Mouse (Mus musculus) heart, adult 2 months (tissue): ENCODE results near the gene Casc3. TPM values are rescaled to one million over a fixed set of nuclear protein-coding genes. Genes with fewer than 3 reads are reported as not detected.

Source experiments
- DNase-seq, 2 experiments: peaks; one replicate each; pipeline ENCODE4 v3.0.0; 2021
- H3K27ac ChIP-seq: fragments of 200-600 bp; 2 replicates; pipeline ENCODE4 v1.8.1; 2022
- H3K27me3 ChIP-seq: fragments of 200-500 bp; 2 replicates; pipeline ENCODE4 v1.6.1; 2012; ENCODE audit warnings: mild to moderate bottlenecking, low read length, inconsistent platforms, mixed read lengths; ENCODE audit not compliant: control insufficient read depth, insufficient read depth
- H3K36me3 ChIP-seq: fragments of 200-500 bp; 2 replicates; pipeline ENCODE4 v1.6.1; 2012; ENCODE audit warnings: low read length, inconsistent platforms; ENCODE audit not compliant: control insufficient read depth, insufficient read depth
- H3K4me1 ChIP-seq: fragments of 200-500 bp; 2 replicates; pipeline ENCODE4 v1.6.1; 2011; ENCODE audit warnings: low read length; ENCODE audit not compliant: control insufficient read depth, insufficient read depth
- H3K4me3 ChIP-seq: fragments of 200-600 bp; 2 replicates; pipeline ENCODE4 v1.8.1; 2022
- H3K79me2 ChIP-seq: fragments of 200-500 bp; replicated peaks from 2 replicates; pipeline ENCODE4 v1.6.1; 2012; ENCODE audit warnings: mild to moderate bottlenecking, inconsistent platforms, low read length, moderate library complexity, mixed read lengths; ENCODE audit not compliant: control insufficient read depth, insufficient read depth
- H3K9ac ChIP-seq: fragments of 200-500 bp; 2 replicates; pipeline ENCODE4 v1.6.1; 2012; ENCODE audit warnings: low read depth, mild to moderate bottlenecking, control low read depth, inconsistent platforms, low read length, mixed read lengths
- CTCF ChIP-seq: fragments of 200-600 bp; IDR thresholded peaks from 2 replicates; pipeline ENCODE4 v1.8.1; 2022; ENCODE audit warnings: antibody characterized with exemption, mild to moderate bottlenecking, moderate library complexity
- EP300 ChIP-seq: fragments of 200-500 bp; IDR thresholded peaks from 2 replicates; pipeline ENCODE4 v1.6.1; 2011; ENCODE audit warnings: low read depth, low read length, control low read depth; ENCODE audit not compliant: insufficient read depth
- POLR2A ChIP-seq: fragments of 200-500 bp; IDR thresholded peaks from 2 replicates; pipeline ENCODE4 v1.6.1; 2011; ENCODE audit warnings: mild to moderate bottlenecking, low read depth, low read length, control low read depth; ENCODE audit not compliant: insufficient read depth
- WGBS: fragments of 180-500 bp; shearing (Covaris S2); methylation state at CpG from one replicate; pipeline ENCODE4 v1.1.7; 2018; 5-methylcytosine and 5-hydroxymethylcytosine counted together
- intact Hi-C: fragments of 180-260 bp; cut with DNase I; formaldehyde crosslinking; loops from one replicate; pipeline ENCODE4 v1.15.1; 2025
- polyA plus RNA-seq: library from polyadenylated mRNA; depleted of rRNA; stranded (reverse); fragments of >200 nt; gene quantifications from 2 replicates; pipeline ENCODE4 v1.2.3, GENCODE M21; 2012
- total RNA-seq, 2 experiments: library from RNA; stranded (reverse); gene quantifications; 2 replicates each; pipeline ENCODE4 v1.2.3; 2021

The Casc3 gene
- total and polyA plus RNA-seq, 3 experiments, result 17.5 to 20.7 (median 18.7) TPM

DNA sequence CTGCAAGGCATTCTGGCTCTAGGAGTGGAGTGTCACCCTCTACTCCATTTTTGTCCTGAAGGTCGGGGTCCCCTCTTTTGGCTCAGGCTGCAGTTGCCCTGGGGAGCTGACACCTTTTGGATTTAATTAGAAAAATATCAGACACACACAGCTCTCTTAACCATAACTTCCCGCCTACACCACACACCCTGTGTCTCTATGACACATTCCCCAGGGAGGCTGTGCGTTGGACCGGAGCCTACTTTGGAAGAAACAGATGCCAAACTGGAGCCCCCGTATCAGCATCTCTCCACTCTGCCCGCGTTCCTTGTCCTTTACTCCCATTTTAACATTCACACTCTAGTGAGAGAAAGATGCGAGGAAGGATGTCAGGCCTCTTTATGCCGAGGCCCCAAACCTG is 33.8 kb downstream of the Casc3 start:
- 59% methylated on average over 9 of the region's 9 CpGs for WGBS
- no peaks in the 10 kb centered on the region for H3K27me3 ChIP-seq
- no peak for DNase-seq

DNA sequence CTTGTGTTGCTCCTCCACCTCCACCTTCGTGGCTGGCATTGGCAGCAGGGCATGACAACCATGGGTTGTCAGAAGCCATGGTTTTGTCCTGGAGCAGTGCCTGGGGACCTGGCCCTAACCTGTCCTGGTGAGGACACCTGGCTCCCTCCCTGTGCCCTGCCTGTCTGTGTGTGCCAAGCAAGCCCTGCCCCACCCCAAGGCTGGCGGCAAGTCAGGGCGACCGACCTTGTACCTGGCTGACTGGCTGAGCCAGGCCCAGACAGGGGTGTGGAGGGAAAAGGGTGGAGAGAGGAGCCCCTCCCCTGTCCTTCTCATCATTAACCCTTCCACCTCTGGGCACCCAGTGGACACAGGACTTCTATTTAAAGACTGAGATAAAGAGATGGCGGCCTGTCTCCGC is 34.7 kb downstream of the Casc3 start:
- no peaks in the 10 kb centered on the region for H3K27me3 ChIP-seq
- DNase-seq, result no peak
- WGBS, result 50% methylated on average over 6 of the region's 6 CpGs
- H3K4me3 ChIP-seq, result no peak overlapping the region
- no peaks in the 10 kb centered on the region for H3K36me3 ChIP-seq
- no peaks in the 10 kb centered on the region for H3K79me2 ChIP-seq
- H3K27ac ChIP-seq, result no peak overlapping the region
- intact Hi-C loops, result no loop called here
- H3K9ac ChIP-seq, result no peak overlapping the region
- peaks cover 1% of the 10 kb centered on the region; the same call in 1 of the 2 replicates for H3K4me1 ChIP-seq
- TF ChIP-seq CTCF (no peak), EP300 (no peak), POLR2A (no peak)

More for the DNA sequence above, 33.8 kb downstream of the Casc3 start:
- intact Hi-C loops, result no loop called here
- no peaks in the 10 kb centered on the region for H3K79me2 ChIP-seq
- no peaks in the 10 kb centered on the region for H3K36me3 ChIP-seq
- peaks cover 1% of the 10 kb centered on the region; the same call in 1 of the 2 replicates for H3K4me1 ChIP-seq
- H3K9ac ChIP-seq, result no peak overlapping the region
- no peak overlapping the region for H3K27ac ChIP-seq
- TF ChIP-seq CTCF (no peak), EP300 (no peak), POLR2A (no peak)
- no peak overlapping the region for H3K4me3 ChIP-seq

DNA sequence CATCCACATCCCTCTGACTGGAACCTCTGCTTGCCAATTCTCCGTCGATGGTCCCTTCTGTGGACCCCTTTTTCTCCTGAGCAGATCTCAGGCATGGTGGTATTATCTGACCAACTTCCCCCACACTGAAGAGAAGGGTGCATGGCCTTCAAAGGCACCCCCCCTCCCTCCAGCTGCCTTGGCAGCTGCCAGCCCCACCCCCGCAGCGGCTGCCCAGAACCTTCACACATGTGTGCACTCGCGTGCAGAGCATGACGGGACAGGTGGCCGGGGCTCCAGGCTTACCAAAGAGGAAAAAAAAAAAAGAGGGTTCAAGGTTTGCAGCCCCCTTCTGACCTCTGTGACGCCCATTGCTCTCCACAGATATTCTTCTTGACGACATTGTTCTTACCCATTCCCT is 35.2 kb downstream of the Casc3 start:
- Histone ChIP-seq H3K27me3 (no peaks in the 10 kb centered on the region), H3K9ac (no peak overlapping the region), H3K79me2 (no peaks in the 10 kb centered on the region), H3K27ac (no peak overlapping the region), H3K4me3 (no peak overlapping the region), H3K4me1 (peaks cover 1% of the 10 kb centered on the region; the same call in 1 of the 2 replicates), H3K36me3 (no peaks in the 10 kb centered on the region)
- 68% methylated on average over 10 of the region's 10 CpGs for WGBS
- intact Hi-C loops, result no loop called here
- no peak for TF ChIP-seq POLR2A
- no peak for DNase-seq

DNA sequence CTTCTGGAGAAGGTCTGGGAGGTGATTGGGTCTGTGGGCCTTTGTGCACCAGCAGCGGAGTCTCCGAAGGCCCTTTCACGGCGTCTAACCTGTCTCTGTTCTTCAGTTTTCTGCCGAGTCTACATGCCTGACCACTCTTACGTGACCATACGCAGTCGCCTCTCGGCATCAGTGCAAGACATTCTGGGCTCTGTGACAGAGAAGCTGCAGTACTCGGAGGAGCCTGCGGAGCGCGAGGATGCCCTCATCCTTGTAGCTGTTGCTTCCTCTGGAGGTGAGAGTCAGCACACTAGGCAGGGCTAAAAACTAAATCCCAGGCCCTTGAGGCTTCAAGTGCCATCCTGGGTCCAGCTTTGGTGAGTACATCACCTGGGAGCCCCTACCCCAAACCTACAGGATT is 41.3 kb downstream of the Casc3 start:
- Histone ChIP-seq H3K79me2 (no peaks in the 10 kb centered on the region), H3K27ac (no peak overlapping the region), H3K4me1 (no peaks in the 10 kb centered on the region), H3K27me3 (no peaks in the 10 kb centered on the region), H3K36me3 (no peaks in the 10 kb centered on the region), H3K4me3 (no peak overlapping the region), H3K9ac (no peak overlapping the region)
- intact Hi-C loops, result no loop called here
- 62% methylated on average over 13 of the region's 13 CpGs for WGBS
- TF ChIP-seq POLR2A, result no peak
- no peak for TF ChIP-seq CTCF
- no peak for TF ChIP-seq EP300
- no peak for DNase-seq

DNA sequence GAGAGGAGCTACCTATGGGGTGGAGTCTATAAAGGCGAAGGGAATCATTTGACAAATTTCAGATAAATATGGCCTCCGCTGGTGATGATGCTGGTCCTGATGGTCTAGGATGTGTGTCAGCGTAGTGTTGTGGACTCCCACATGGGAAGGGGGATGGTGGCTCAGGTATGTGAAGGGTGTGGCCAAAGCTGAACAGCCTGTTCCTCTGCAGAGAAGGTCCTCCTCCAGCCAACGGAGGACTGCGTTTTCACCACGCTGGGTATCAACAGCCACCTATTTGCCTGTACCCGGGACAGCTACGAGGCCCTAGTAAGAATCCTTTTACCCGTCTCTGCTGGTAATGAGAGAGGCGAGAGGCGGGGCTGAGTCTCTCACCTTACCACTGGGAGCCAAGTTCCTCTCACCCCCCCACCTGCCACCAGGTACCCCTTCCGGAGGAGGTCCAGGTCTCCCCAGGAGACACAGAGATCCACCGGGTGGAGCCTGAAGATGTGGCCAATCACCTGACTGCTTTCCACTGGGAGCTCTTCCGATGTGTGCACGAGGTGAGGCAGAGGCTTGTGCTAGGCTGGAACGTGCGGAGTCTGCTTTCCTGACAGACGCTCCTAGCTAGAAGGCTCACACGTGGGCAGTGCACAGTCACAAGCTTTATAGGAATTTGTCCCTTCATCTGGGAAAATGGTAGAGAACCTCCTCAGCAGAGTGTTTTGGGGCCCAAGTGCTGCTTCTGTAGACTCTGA is 42.3 kb downstream of the Casc3 start:
- Histone ChIP-seq H3K36me3 (no peaks in the 10 kb centered on the region), H3K4me3 (no peak overlapping the region), H3K4me1 (no peaks in the 10 kb centered on the region), H3K27me3 (no peaks in the 10 kb centered on the region), H3K9ac (no peak overlapping the region), H3K27ac (no peak overlapping the region), H3K79me2 (no peaks in the 10 kb centered on the region)
- DNase-seq, result no peak
- WGBS, result 62% methylated on average over 19 of the region's 19 CpGs
- intact Hi-C loops, result no loop called here
- TF ChIP-seq EP300 (no peak), CTCF (no peak), POLR2A (no peak)

DNA sequence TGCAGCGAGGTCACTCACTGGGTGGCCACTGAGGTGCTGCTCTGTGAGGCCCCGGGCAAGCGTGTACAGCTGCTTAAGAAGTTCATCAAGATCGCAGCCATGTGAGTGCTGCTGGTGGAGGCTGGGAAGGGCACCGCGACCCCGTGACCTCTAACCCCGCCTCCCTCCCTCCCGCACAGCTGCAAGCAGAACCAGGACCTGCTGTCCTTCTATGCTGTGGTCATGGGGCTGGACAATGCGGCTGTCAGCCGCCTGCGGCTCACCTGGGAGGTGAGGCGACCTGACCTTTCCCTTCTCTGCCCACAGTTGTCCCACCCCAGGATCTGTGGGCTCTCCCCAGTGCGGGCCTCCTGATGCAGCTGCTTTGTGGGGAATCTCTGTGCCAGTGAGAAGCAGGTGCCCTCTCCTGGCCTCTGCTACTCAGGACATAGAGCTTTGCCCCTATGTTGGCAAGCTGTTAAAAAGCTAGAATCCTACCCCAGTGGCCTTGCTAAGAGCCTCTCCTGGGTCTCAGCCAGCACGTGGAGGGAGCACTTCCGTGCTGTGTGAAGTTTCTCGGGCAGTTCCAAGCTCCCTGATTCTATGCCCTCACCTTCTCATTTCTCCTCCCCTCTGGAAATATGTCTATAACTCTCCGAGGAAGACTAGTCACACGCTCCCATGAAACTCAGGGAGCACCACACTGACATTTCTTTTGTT is 44.6 kb downstream of the Casc3 start:
- no peak for DNase-seq
- no peaks in the 10 kb centered on the region for H3K36me3 ChIP-seq
- no peaks in the 10 kb centered on the region for H3K4me1 ChIP-seq
- no peak overlapping the region for H3K9ac ChIP-seq
- no peak overlapping the region for H3K4me3 ChIP-seq
- TF ChIP-seq POLR2A, result no peak
- no peak for TF ChIP-seq CTCF
- TF ChIP-seq EP300, result no peak
- H3K79me2 ChIP-seq, result no peaks in the 10 kb centered on the region
- intact Hi-C loops, result no loop called here
- no peak overlapping the region for H3K27ac ChIP-seq
- WGBS, result 23% methylated on average over 19 of the region's 19 CpGs
- no peaks in the 10 kb centered on the region for H3K27me3 ChIP-seq
